Mouse (Mus musculus) forebrain, embryonic 16.5 days (tissue): ENCODE data around the gene Lrrtm4. TPM values are rescaled to one million over a fixed set of nuclear protein-coding genes. Genes with fewer than 3 reads are reported as not detected.

Experiments used
- ATAC-seq: fragments of 200-750 bp; cut with Nextera tagmentation; 2 replicates; pipeline ENCODE4 v1.8.0; 2017; ENCODE audit warnings: mild to moderate bottlenecking, moderate library complexity
- H3K27ac ChIP-seq: fragments of 300-500 bp; sonication (generic); 2 replicates; pipeline ENCODE4 v1.5.1; 2014; ENCODE audit warnings: low read length, control low read depth
- H3K27me3 ChIP-seq: fragments of 300-500 bp; sonication (generic); replicated peaks from 2 replicates; pipeline ENCODE4 v1.6.1; 2014; ENCODE audit warnings: low read length; ENCODE audit not compliant: control insufficient read depth, insufficient read depth
- H3K36me3 ChIP-seq: fragments of 300-500 bp; sonication (generic); 2 replicates; pipeline ENCODE4 v1.6.1; 2014; ENCODE audit not compliant: control insufficient read depth, insufficient read depth
- H3K4me1 ChIP-seq: fragments of 300-500 bp; sonication (generic); replicated peaks from 2 replicates; pipeline ENCODE4 v1.6.1; 2014; ENCODE audit warnings: low read length; ENCODE audit not compliant: control insufficient read depth, insufficient read depth
- H3K4me2 ChIP-seq: fragments of 300-500 bp; sonication (generic); 2 replicates; pipeline ENCODE4 v1.6.1; 2014; ENCODE audit warnings: mild to moderate bottlenecking, low read length, control low read depth
- H3K4me3 ChIP-seq: fragments of 300-500 bp; sonication (generic); replicated peaks from 2 replicates; pipeline ENCODE4 v1.5.1; 2014; ENCODE audit warnings: mild to moderate bottlenecking, low read length, control low read depth
- H3K9ac ChIP-seq: fragments of 300-500 bp; sonication (generic); replicated peaks from 2 replicates; pipeline ENCODE4 v1.6.1; 2014; ENCODE audit warnings: low read depth, low read length, control low read depth
- H3K9me3 ChIP-seq: fragments of 300-500 bp; sonication (generic); 2 replicates; pipeline ENCODE4 v1.6.1; 2016; ENCODE audit warnings: low read length; ENCODE audit not compliant: control insufficient read depth
- WGBS: fragments of 180-500 bp; shearing (Covaris S2); extraction: QIAGEN DNeasy Blood & Tissue Kit; methylation state at CpG from one replicate; pipeline ENCODE4 v1.1.7; 2014; 5-methylcytosine and 5-hydroxymethylcytosine counted together
- polyA plus RNA-seq: library from polyadenylated mRNA; unstranded; fragments of >200 nt; fragmentation: Nextera tagmentation; extraction: Ambion mirVana; gene quantifications from 2 replicates; pipeline ENCODE4 v1.2.1, GENCODE M21; 2015

The Lrrtm4 gene
- polyA plus RNA-seq, 1 experiment from 2014 or later, result 22.9 TPM

DNA sequence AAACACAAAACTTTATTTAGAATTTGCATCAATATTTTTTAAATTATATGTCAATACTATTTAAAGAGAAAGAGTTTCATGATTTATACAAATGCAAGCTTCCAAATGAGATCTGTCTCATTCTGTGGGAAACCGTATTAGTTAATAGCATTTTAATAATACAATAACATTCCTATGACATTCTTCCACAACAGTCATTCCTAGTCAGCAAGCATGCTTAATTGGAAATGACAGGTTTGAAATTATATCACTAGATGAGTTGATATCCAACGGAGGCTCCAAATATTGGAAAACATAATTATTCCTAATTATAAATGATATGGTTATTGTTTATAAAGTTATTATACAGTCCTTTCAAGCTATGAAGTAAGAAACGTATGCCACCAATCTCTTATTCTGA is 714.7 kb downstream of the Lrrtm4 start:
- Histone ChIP-seq H3K27ac (no peak overlapping the region), H3K4me1 (no peaks in the 10 kb centered on the region), H3K9me3 (no peaks in the 10 kb centered on the region), H3K4me3 (no peak overlapping the region), H3K9ac (no peak overlapping the region), H3K36me3 (no peaks in the 10 kb centered on the region), H3K27me3 (no peaks in the 10 kb centered on the region), H3K4me2 (no peak overlapping the region)
- 86% methylated on average over 3 of the region's 3 CpGs for WGBS
- ATAC-seq, result no peak

- Histone ChIP-seq H3K27ac (no peak overlapping the region), H3K9me3 (no peaks in the 10 kb centered on the region), H3K4me1 (no peaks in the 10 kb centered on the region), H3K36me3 (no peaks in the 10 kb centered on the region), H3K9ac (no peak overlapping the region), H3K4me3 (no peak overlapping the region), H3K27me3 (no peaks in the 10 kb centered on the region), H3K4me2 (no peak overlapping the region)
- peak; percentile 84 for ATAC-seq
- 50% methylated on average over 2 of the region's 2 CpGs for WGBS
These were observed 732.1 kb downstream of the Lrrtm4 start for GRCm38 (mm10) chr6:80750769-80751168.

DNA sequence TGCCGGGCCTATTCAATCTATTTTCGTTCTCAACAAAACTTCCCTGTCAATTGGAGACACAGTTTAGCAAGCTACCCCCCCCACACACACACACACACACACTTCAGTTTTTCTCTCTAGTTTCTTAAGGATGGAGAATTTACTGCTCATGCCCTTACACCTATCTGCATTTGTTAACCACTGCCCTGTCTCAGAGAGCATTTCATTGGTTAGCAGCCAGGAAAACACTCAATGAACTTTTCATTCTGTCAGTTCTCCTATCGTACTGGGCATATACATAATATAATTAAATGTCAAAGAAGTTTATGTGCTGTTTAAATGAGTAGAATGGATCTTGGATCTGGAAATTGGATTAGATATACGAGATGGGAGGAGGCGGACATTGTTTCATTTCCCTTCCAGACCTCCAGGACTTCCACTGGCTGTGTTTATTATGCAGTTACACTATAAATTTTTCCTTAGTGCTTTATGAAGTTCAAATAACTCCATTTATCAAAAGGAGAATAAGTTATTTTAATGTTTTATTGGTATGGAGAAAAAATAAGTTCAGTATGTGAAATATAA is 742.0 kb downstream of the Lrrtm4 start:
- Histone ChIP-seq H3K9ac (no peak overlapping the region), H3K27me3 (no peaks in the 10 kb centered on the region), H3K9me3 (no peaks in the 10 kb centered on the region), H3K27ac (no peak overlapping the region), H3K4me2 (no peak overlapping the region), H3K36me3 (no peaks in the 10 kb centered on the region), H3K4me3 (no peak overlapping the region), H3K4me1 (no peaks in the 10 kb centered on the region)
- 78% methylated on average over 5 of the region's 5 CpGs for WGBS
- no peak for ATAC-seq

DNA sequence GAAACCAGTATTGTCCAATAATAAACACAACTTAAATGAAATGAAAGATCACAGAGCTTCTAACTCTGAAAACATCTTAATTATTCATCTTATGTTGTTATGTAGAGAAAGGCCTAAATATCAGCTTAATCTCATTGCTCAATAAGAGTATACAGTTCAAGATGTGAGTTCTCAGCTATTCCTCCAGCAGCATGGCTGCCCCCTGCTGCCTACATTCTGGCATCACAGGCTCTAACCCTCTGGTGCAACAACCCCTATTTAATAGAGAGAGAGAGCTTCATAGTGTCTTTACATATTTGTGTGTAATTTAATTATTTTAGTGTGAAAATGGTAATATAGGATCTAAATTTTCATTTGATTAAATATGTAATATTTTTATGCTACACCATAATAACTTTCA is 767.6 kb downstream of the Lrrtm4 start:
- Histone ChIP-seq H3K4me2 (no peak overlapping the region), H3K27me3 (no peaks in the 10 kb centered on the region), H3K4me3 (no peak overlapping the region), H3K36me3 (no peaks in the 10 kb centered on the region), H3K27ac (no peak overlapping the region), H3K9ac (no peak overlapping the region), H3K4me1 (no peaks in the 10 kb centered on the region), H3K9me3 (no peaks in the 10 kb centered on the region)
- ATAC-seq, result no peak

DNA sequence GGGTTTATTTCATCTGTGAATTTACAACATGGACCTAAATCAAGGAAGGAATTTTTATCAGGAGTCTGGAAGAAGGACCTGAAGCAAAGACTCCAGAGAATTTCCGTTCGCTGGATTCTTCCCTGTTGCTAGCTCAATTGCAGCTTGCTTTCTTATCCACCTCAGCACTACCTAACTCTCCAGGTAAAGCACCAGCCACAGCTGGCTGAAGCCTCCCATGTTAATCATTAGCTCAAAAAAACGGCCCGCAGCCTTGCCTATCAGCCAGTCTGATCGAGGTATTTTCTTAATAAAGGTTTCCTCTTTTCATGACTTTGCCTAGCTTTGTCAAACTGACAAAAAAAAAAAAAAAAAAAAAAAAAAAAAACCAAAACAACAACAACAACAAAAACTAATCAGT is 805.1 kb downstream of the Lrrtm4 start:
- Histone ChIP-seq H3K27me3 (no peaks in the 10 kb centered on the region), H3K27ac (no peak overlapping the region), H3K4me1 (no peaks in the 10 kb centered on the region), H3K4me2 (no peak overlapping the region), H3K4me3 (no peak overlapping the region), H3K36me3 (no peaks in the 10 kb centered on the region), H3K9ac (no peak overlapping the region), H3K9me3 (no peaks in the 10 kb centered on the region)
- ATAC-seq, result no peak
- 91% methylated on average over 5 of the region's 5 CpGs for WGBS

- no peaks in the 10 kb centered on the region for H3K27me3 ChIP-seq
- no peak overlapping the region for H3K4me2 ChIP-seq
- ATAC-seq, result no peak
- no peak overlapping the region for H3K27ac ChIP-seq
- no peaks in the 10 kb centered on the region for H3K4me1 ChIP-seq
- no peak overlapping the region for H3K4me3 ChIP-seq
- 86% methylated on average over 2 of the region's 2 CpGs for WGBS
- H3K9ac ChIP-seq, result no peak overlapping the region
- H3K9me3 ChIP-seq, result no peaks in the 10 kb centered on the region
- no peaks in the 10 kb centered on the region for H3K36me3 ChIP-seq
These were observed 821.1 kb downstream of the Lrrtm4 start for GRCm38 (mm10) chr6:80839784-80840183.

GRCm38 (mm10) chr6:80845294-80845693 is 826.6 kb downstream of the Lrrtm4 start:
- Histone ChIP-seq H3K27ac (no peak overlapping the region), H3K36me3 (no peaks in the 10 kb centered on the region), H3K4me3 (no peak overlapping the region), H3K9me3 (no peaks in the 10 kb centered on the region), H3K27me3 (no peaks in the 10 kb centered on the region), H3K4me1 (no peaks in the 10 kb centered on the region), H3K4me2 (no peak overlapping the region), H3K9ac (no peak overlapping the region)
- no peak for ATAC-seq
- 78% methylated on average over 6 of the region's 6 CpGs for WGBS

GRCm38 (mm10) chr6:80856910-80857543 is 838.4 kb downstream of the Lrrtm4 start:
- 55% methylated on average over 13 of the region's 13 CpGs for WGBS

More at GRCm38 (mm10) chr6:80856910-80857543, 838.4 kb downstream of the Lrrtm4 start:
- Histone ChIP-seq H3K4me2 (no peak overlapping the region), H3K27me3 (no peaks in the 10 kb centered on the region), H3K36me3 (no peaks in the 10 kb centered on the region), H3K4me1 (peaks cover 3% of the 10 kb centered on the region; the same call in 1 of the 2 replicates), H3K27ac (no peak overlapping the region), H3K9me3 (no peaks in the 10 kb centered on the region), H3K9ac (no peak overlapping the region), H3K4me3 (no peak overlapping the region)
- ATAC-seq, result peak; percentile 88
